Mouse (Mus musculus): ENCODE measurements around the gene Usp16.

The Usp16 gene

GRCm38 (mm10) chr16:87454419-87455179 is at the start of gene Usp16:
Gene Usp16 (plus strand): TSS chr16:87454703.
- DNase-seq (ENCODE audit: low spot score) = peak; percentile 87

GRCm38 (mm10) chr16:87405001-87405400 is 49.5 kb upstream of the Usp16 start:
- DNase-seq (ENCODE audit: low spot score) = no peak

DNA sequence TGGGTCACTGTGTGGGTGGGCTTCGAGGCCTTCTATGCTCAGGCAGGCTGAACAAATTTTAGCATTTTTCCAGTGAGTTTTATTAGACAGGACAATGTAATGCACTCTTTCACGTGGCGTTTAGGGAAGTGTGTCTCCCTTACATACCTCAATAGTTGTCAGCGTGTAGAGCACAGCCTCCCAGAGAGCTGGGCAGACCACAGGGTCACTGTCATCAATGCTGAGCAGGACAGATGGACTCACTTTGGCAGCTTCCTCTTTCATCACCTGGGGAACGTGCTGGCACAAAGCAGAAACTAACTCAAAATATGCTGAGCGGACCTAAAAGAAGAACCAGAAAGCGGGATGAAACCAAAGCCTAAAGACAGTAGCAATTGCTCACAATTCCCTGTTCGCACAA is 33.8 kb upstream of the Usp16 start:
- DNase-seq (ENCODE audit: low spot score) = no peak

- DNase-seq (ENCODE audit: low spot score) = no peak
These were observed 27.0 kb upstream of the Usp16 start for GRCm38 (mm10) chr16:87427516-87427915.

DNA sequence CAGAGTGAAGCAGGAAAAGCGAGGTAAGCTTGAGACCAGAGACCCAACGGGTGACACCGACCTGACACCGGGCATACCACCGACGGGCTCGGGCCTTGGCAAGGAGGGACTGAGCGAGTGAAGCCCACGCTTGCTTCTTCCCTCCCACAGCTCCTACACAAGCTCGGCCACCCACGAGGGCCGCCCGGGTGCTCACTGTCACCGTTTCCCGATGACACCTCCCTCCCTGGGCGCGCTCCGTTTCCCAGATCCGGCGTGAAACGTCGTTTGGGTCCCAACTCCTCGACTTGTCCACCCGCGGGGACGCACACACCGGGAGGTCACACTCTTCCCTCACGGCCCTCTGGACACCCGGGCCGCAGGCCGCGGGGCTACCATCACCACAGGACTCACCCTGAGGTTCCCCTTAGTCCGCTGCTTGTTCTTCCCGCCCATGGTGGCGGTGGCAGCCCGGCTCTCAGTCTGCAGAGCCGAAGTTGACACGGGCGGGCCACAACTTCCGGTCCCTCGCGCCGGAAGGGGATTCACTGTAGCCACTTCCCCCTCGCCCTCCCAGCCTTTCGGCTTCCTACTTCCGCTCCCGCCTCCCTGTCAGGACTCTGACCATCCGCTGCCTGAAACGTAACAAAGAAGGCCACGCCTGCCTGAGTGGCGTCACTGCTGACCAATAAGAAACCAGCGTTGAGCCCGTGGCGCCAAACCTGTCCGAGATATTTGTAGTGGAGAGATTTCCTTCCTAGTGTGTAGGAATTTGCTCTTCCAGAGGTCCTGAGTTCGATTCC is 22.3 kb upstream of the Usp16 start, which contains the start of gene Ltn1:
TSS of gene Ltn1 (minus strand) at position 580 of the 782 bp plus-strand sequence.
- DNase-seq (ENCODE audit: low spot score) = peak; percentile 97

DNA sequence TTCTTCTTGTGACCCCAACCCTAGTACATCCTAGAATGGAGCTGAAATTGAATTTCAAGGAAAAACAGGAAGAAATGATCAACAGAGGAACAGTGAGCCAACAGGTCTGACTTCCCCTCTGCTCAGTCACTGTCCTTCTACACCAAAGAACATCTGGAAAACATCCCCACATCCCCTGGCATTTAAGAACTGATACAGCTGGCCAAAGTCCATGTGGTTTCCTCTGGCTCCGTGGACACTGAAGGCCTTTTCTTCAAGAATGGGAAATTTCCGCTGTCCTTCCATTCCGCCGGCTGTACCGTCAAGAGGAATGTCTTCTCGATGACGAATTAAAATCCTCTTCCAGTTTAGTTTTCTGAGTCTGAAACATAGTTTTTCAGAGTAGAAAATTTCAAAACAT is 20.2 kb upstream of the Usp16 start:
- DNase-seq (ENCODE audit: low spot score) = no peak

- no peak for DNase-seq (ENCODE audit: low spot score)
These were observed 19.6 kb upstream of the Usp16 start for GRCm38 (mm10) chr16:87434946-87435345.

DNA sequence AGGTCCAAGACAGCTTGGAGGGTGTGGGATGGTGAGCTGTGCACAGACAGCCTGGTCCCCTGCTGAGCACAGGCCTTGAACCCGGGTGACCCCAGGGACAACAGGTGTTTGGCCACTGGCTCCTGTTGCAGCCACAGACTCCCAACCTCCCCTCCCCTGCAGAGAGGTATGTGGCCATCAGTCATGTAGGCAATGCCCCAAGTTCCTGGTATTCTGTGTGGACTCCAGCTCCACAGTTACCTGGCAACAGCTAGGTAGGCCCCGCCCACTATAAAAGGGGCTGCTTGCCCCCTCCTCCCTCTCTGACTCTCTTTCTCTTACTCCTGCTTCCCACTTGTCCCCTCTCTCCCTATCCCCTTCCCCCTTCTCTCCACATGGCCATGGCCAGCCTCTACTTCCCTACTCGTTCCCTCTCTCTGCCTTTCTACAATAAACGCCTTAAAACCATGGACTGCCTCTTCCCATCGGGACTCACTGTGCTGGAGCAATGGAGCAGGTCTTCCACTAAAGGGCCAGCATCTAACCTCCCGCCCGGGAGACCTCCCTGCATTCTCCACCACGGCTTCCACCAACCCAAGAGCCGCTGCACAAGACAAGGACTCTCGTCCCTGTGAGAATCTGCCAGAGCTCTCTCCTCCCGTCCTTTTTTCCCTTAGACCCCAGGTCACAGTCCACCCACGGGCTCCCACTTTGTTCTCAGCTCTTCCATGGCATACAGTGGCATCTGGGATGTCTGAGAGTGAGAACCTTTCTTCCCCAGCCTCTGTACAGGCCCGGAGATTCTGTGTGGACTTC is 18.9 kb upstream of the Usp16 start:
- no peak for DNase-seq (ENCODE audit: low spot score)

DNA sequence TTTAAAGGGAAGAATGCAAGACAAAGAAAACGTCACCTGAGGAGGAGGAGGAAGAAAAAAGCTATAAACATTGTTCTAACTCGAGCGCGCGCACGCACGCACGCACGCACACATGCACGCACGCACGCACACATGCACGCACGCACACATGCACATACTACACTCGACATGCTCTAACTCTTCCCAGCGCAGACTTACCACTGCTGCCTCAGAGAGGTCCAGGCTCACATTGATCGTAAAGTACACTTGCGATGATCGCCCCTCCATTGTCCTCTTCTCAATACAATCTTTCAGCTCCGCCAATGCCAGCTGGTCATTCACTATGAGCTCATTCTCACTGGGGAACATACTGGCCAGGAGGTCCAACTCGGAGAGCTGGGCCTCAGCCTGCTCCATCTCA is 17.4 kb upstream of the Usp16 start:
- no peak for DNase-seq (ENCODE audit: low spot score)

DNA sequence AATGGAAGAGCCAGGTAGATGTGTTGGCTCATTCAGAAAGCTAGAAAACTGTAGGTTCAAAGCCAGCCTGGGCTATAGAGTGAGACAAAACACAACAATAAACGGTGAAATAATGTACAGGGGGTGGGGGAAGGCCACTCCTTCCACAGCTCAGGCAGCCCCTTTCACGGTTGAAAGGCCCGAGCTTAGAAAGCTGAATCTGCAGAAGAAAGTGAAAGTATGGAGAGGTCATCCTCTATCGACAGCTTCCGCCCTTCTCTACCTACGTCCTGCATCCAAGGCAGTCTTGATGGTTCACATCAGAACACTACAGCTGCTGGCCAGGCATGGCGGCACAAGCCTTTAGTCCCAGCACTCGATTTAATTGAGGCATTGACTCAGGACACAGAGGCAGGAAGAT is 15.8 kb upstream of the Usp16 start:
- no peak for DNase-seq (ENCODE audit: low spot score)

- DNase-seq (ENCODE audit: low spot score) = peak; percentile 87
These were observed 14.3 kb upstream of the Usp16 start, which contains the start of gene Rwdd2b for GRCm38 (mm10) chr16:87440184-87440686. Gene Rwdd2b (minus strand): TSS chr16:87440573.

DNA sequence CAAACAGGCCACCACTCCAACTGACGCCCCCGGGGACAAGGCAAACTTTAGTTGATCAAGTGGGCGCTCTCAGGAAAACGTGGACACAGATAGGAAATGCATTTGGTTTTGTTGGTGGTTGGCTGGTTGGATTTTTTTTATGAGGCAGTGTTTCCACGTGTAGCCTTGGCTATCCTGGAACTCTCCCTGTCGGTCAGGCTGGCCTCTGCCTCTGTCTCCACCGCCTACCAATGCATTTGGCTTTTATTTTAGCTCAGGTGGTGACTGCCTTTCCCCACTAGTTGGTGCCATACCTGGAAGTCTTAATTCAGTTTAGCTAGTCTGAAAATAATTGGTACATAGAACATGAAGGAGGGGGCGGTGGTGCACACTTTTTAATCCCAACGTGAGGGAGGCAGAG is 13.4 kb upstream of the Usp16 start:
- DNase-seq (ENCODE audit: low spot score) = no peak

- no peak for DNase-seq (ENCODE audit: low spot score)
These were observed 12.2 kb upstream of the Usp16 start for GRCm38 (mm10) chr16:87442291-87442690.

DNA sequence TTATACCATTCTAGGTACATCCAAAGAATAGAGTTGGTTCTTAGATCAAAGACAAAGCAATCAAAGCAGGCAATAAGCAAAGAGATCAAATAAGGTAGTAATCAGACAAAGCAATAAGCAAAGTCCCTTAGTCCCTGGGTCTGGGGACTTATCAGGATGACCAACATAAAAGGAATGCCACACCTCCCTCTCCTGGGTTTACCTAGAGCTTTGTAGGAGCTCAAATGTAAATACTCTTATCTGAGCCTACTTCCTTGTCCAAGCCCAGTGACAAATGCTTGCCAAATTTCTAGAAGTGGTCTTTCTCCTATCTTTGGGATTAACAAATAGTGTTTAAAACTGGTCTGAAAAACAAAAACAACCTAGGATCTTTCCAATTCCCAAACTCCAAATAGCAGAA is 11.3 kb upstream of the Usp16 start:
- DNase-seq (ENCODE audit: low spot score) = no peak

DNA sequence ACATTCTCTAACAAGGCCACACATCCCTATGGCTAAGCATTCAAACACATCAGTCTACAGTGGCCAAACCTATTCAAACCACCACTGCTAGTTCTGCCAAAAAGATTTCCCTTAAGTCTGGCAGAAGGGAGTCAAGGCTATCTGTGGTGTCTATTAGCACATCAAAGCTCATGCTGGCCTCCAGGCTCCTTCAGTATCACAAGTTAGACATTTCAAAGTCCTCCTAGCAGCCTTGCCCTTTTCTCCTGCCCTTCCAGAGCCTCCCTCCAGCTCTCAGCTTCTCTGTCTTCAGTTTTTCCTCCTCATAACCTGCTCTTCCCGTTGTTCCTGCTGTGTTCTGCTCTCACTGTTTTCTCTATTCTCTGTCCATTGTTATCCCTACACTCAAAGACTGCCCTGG is 10.4 kb upstream of the Usp16 start:
- DNase-seq (ENCODE audit: low spot score) = no peak

- DNase-seq (ENCODE audit: low spot score) = no peak
These were observed 9.4 kb upstream of the Usp16 start for GRCm38 (mm10) chr16:87445110-87445509.

- no peak for DNase-seq (ENCODE audit: low spot score)
These were observed 9.0 kb upstream of the Usp16 start for GRCm38 (mm10) chr16:87445528-87445927.

GRCm38 (mm10) chr16:87453226-87453625 is 1.3 kb upstream of the Usp16 start:
- no peak for DNase-seq (ENCODE audit: low spot score)

DNA sequence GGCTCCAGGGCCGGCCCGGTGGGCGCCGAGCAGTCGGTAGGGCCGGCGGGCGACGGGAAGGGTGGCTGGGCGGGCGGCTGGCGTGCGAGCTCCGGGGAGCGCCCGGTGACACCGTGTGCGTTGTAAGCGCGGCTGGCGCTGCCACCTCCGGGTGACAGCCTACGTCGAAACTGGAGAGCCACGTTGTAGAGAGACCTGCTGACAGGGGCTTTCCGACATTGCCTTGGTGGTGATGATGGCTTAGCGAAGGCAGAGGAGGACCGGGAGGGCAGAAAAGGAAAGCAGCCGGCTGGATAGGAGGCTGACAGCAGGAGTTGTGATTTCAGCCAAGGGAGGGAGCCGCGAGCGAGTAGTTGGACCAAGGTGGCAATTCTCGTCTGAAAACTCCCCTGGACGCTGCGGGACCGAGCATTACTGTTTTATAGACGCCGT is 693 bp downstream of the Usp16 start:
- DNase-seq (ENCODE audit: low spot score) = no peak

DNA sequence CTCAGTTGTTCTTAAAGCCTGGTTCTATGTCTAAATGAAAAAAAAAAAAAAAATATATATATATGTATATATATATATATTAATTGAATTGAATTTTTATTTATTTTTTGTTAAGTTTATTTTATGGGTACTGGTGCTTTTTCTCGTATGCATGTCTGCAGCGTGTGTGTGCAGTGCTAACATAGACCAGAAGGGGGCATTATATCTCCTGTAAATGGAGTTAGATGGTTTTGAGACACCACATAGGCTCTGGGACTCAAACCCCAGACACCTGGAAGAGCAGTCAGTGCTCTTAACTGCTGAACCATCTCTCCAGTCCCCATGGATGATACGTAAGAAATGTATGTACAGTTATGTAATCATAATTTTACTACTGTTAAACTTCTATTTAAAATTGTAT is 4.2 kb downstream of the Usp16 start:
- no peak for DNase-seq (ENCODE audit: low spot score)

DNA sequence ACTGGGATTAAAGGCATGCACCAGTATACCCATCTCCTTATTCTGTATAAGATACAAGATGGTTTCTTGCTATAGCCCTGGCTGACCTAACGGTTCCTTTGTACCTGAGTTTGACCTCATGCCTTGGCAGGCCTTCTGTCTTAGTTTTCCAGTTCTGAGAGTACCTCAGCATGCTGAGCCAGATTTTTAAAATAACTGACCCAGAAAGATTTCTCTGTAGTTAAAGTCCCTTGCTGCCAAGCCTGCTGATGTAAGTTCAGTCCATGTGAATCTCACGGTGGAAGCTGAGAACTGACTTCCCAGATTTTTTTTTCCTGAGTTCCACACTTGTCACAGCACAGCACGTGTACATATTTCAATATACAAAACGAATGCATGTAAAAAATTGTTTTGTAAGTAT is 16.1 kb downstream of the Usp16 start:
- DNase-seq (ENCODE audit: low spot score) = no peak

DNA sequence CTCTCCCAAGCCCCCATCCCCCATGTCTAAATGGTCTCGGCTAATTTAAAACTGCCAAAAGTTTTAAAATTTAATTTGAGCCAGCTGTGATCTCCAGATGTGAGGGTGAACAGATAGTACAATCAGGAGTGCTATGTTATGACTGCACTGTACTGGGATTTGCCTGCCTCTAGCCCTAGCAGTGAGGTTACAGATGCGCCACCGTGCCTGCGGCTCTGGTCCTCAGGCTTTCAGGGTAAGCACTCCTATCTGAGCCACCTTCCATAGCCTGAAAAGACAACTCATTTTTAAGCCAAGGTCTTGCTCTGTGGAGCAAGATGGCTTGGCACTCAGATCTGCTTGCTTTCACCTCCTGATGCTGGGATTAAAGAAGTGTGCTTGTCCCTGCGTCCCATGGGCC is 29.9 kb downstream of the Usp16 start:
- DNase-seq (ENCODE audit: low spot score) = no peak

Data from ovary, adult 18-20 months (tissue).